Mouse (Mus musculus) testis, adult 2 months (tissue): ENCODE data around the gene 1700023F06Rik. TPM values are rescaled to one million over a fixed set of nuclear protein-coding genes. Genes with fewer than 3 reads are reported as not detected.

ENCODE experiments used
- H3K27ac ChIP-seq: fragments of 200-500 bp; 2 replicates; pipeline ENCODE4 v1.5.1; 2012; ENCODE audit warnings: low read depth, low read length; ENCODE audit not compliant: control insufficient read depth, insufficient read depth
- H3K27me3 ChIP-seq: fragments of 200-500 bp; 2 replicates; pipeline ENCODE4 v1.6.1; 2012; ENCODE audit warnings: mild to moderate bottlenecking, low read length, moderate library complexity; ENCODE audit not compliant: control insufficient read depth, insufficient read depth
- H3K36me3 ChIP-seq: fragments of 200-500 bp; 2 replicates; pipeline ENCODE4 v1.6.1; 2012; ENCODE audit warnings: mild to moderate bottlenecking, low read length; ENCODE audit not compliant: control insufficient read depth, insufficient read depth
- H3K4me1 ChIP-seq: fragments of 200-500 bp; 2 replicates; pipeline ENCODE4 v1.6.1; 2012; ENCODE audit warnings: low read length; ENCODE audit not compliant: control insufficient read depth, insufficient read depth
- H3K4me3 ChIP-seq: fragments of 200-500 bp; 2 replicates; pipeline ENCODE4 v1.5.1; 2012; ENCODE audit warnings: low read depth, mild to moderate bottlenecking, low read length, moderate library complexity, mixed read lengths; ENCODE audit not compliant: control insufficient read depth
- CTCF ChIP-seq: fragments of 200-500 bp; IDR thresholded peaks from 2 replicates; pipeline ENCODE4 v1.5.1; 2012; ENCODE audit warnings: low read depth, mild to moderate bottlenecking, inconsistent platforms, low read length, moderate library complexity; ENCODE audit not compliant: control insufficient read depth, insufficient read depth, insufficient replicate concordance
- POLR2A ChIP-seq: fragments of 200-500 bp; IDR thresholded peaks from 2 replicates; pipeline ENCODE4 v1.6.1; 2012; ENCODE audit warnings: low read depth, mild to moderate bottlenecking, inconsistent platforms, low read length, moderate library complexity; ENCODE audit not compliant: control insufficient read depth
- polyA plus RNA-seq: library from polyadenylated mRNA; depleted of rRNA; stranded (reverse); fragments of >200 nt; gene quantifications from 2 replicates; pipeline ENCODE4 v1.2.3, GENCODE M21; 2012

The 1700023F06Rik gene
- polyA plus RNA-seq, 1 experiment, result 451 TPM

GRCm38 (mm10) chr11:103206203-103206602 is 2.2 kb downstream of the 1700023F06Rik start:
- Histone ChIP-seq H3K4me1 (no peaks in the 10 kb centered on the region), H3K36me3 (no peaks in the 10 kb centered on the region), H3K27me3 (no peaks in the 10 kb centered on the region), H3K27ac (no peak overlapping the region), H3K4me3 (peak overlapping the region; percentile 66)
- TF ChIP-seq POLR2A (no peak), CTCF (no peak)

GRCm38 (mm10) chr11:103202376-103202775 is 6.0 kb downstream of the 1700023F06Rik start:
- TF ChIP-seq POLR2A, result no peak
- TF ChIP-seq CTCF, result no peak
- Histone ChIP-seq H3K27ac (no peak overlapping the region), H3K4me3 (no peak overlapping the region), H3K36me3 (no peaks in the 10 kb centered on the region), H3K4me1 (peaks cover 11% of the 10 kb centered on the region), H3K27me3 (no peaks in the 10 kb centered on the region)

DNA sequence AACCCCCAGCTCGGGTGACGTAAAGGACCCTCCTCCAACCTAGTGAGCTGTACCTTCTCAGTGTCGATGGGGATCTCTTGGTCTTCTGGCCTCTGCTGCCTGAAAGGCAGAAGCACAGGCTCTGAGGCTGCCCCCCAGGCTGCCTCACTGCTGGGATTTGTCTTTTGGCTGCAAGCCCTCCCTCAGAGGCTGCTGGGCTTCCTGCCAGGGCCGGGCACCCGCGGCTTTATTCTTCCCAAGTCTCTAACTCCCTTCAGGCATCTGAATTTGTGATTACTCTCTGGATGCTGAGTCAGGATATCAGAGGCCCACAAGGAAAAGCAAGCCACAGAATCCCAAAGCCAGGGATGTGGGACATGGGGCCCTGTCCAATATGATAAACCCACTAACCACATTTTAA is 6.7 kb downstream of the 1700023F06Rik start:
- Histone ChIP-seq H3K4me1 (peaks cover 11% of the 10 kb centered on the region), H3K4me3 (no peak overlapping the region), H3K27ac (no peak overlapping the region), H3K27me3 (no peaks in the 10 kb centered on the region), H3K36me3 (no peaks in the 10 kb centered on the region)
- TF ChIP-seq POLR2A (no peak), CTCF (no peak)

- TF ChIP-seq POLR2A, result no peak
- TF ChIP-seq CTCF, result no peak
- no peaks in the 10 kb centered on the region for H3K27me3 ChIP-seq
- no peaks in the 10 kb centered on the region for H3K36me3 ChIP-seq
- H3K4me3 ChIP-seq, result peak overlapping the region; percentile 26; the same call in 1 of the 2 replicates
- H3K27ac ChIP-seq, result no peak overlapping the region
- peaks cover 11% of the 10 kb centered on the region for H3K4me1 ChIP-seq
Observed at GRCm38 (mm10) chr11:103198911-103199803, 9.2 kb downstream of the 1700023F06Rik start.

DNA sequence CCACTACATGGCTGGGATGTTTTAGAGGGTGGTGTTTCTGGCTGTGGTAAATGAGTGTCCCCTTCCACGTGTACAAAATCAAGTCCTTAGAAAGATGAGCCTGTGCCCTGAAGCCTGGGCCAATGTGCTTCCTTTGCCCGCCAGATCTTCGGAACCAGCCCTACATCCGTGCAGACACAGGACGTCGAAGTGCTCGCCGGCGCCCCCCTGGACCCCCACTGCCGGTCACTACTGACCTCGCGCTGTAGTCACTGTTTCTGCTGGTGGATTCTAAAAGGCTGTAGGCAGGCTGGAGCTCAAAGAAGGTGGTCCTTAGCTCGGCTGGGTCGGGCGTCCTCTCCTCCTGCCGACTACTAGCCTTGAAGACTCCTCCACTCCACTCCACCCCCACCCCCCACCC is 10.0 kb downstream of the 1700023F06Rik start:
- TF ChIP-seq CTCF, result no peak
- TF ChIP-seq POLR2A, result no peak
- Histone ChIP-seq H3K4me1 (peaks cover 11% of the 10 kb centered on the region), H3K27me3 (no peaks in the 10 kb centered on the region), H3K27ac (no peak overlapping the region), H3K4me3 (no peak overlapping the region), H3K36me3 (no peaks in the 10 kb centered on the region)

DNA sequence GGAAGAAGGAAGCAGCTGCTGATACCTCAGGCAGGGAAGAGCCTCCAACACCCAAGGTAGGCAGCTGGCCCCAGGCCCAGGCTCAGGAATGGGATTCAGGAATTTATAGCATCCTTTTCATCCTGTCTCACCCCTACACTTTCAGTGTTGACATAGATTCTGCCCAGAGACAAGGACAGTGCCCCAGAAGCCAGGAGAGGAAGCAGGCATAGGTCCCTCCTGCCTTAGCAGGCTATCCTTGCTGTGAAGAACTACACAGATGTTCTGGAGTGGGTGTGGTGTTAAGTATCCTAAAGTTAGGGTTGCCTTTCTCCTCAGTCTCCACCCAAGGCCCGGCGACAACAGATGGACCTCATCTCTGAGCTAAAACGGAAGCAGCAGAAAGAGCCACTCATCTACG is 11.0 kb downstream of the 1700023F06Rik start:
- Histone ChIP-seq H3K27me3 (no peaks in the 10 kb centered on the region), H3K4me1 (peaks cover 15% of the 10 kb centered on the region), H3K27ac (no peak overlapping the region), H3K36me3 (no peaks in the 10 kb centered on the region), H3K4me3 (no peak overlapping the region)
- TF ChIP-seq CTCF, result no peak
- TF ChIP-seq POLR2A, result no peak

DNA sequence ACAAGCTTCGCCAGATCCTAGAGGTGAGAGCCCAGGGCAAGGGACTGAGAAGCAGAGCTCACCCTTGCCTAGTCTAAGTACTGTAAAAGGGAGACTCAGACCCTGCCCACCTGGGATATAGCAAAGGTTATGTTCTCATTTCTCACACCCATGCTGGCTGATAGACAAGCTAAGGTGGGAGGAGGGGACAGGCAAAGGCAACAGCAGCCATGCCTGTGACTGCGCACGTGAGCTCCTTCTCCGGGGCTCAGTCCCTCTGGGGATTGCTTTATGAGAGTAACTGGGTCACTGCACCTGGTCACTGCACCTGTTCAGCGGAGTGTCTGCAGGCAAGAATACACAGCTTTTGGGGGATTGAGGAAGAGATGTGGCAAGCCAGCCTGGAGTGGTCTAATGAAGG is 12.7 kb downstream of the 1700023F06Rik start:
- Histone ChIP-seq H3K36me3 (no peaks in the 10 kb centered on the region), H3K27ac (no peak overlapping the region), H3K4me1 (peaks cover 19% of the 10 kb centered on the region), H3K27me3 (no peaks in the 10 kb centered on the region), H3K4me3 (no peak overlapping the region)
- TF ChIP-seq POLR2A (no peak), CTCF (0 out of 2 replicates have a peak, but pooled peaks have one; percentile 3)

DNA sequence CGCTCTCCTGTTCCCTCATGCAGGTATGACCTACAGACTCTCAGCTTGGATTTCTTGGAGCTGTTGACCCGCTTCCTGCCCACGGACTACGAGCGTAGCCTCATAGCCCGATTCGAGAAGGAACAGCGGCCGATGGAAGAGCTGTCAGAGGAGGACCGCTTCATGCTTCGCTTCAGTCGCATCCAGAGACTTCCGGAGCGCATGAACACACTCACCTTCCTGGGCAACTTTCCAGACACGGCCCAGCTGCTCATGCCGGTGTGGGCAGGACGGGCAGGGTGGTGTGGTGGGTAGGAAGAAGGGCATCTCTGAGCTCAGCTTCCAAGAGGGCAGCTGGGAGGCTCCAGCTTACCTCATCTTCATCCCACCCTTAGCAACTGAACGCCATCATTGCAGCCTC is 13.1 kb downstream of the 1700023F06Rik start:
- Histone ChIP-seq H3K4me3 (no peak overlapping the region), H3K27ac (no peak overlapping the region), H3K27me3 (no peaks in the 10 kb centered on the region), H3K36me3 (no peaks in the 10 kb centered on the region), H3K4me1 (peaks cover 19% of the 10 kb centered on the region)
- TF ChIP-seq POLR2A (no peak), CTCF (no peak)
